Mouse (Mus musculus): ENCODE data around the gene 1600015I10Rik. TPM values are rescaled to one million over a fixed set of nuclear protein-coding genes. Genes with fewer than 3 reads are reported as not detected.
A peak's percentile ranks its signal among the peaks of the same experiment; 100 is the strongest.
"Not testable (repeated sequence)": the region's sequence is repeated elsewhere in the genome, so short reads cannot be mapped to it uniquely, and the experiment has no call there.

Gene 1600015I10Rik
- polyA plus RNA-seq (2015; fragmentation: Nextera tagmentation; extraction: Ambion mirVana) = not detected in 2 replicates

- no peak within 1 kb of the TSS for H3K27ac ChIP-seq (ENCODE audit: low read depth)
- ATAC-seq (no peak), DNase-seq (no peak)
- H3K4me3 ChIP-seq (ENCODE audit: low read depth, low read length) = no peak within 1 kb of the TSS
- H3K4me1 ChIP-seq (ENCODE audit: insufficient read depth) = no peaks in the 10 kb centered on the region
- no peaks in the 10 kb centered on the region for H3K9me3 ChIP-seq (ENCODE audit: low read length)
- H3K4me2 ChIP-seq (ENCODE audit: low read depth, low read length) = no peak within 1 kb of the TSS
- H3K36me3 ChIP-seq (replicated peaks; ENCODE audit: insufficient read depth, low read length) = no peaks in the 10 kb centered on the region
- 70% methylated on average over 5 of the region's 5 CpGs for WGBS (ENCODE audit: insufficient replicate concordance)
- H3K9ac ChIP-seq (replicated peaks) = no peak within 1 kb of the TSS
- TF ChIP-seq CTCF (IDR thresholded peaks at IDR 0.05; ENCODE audit: low read depth) (no peak), EP300 (IDR thresholded peaks at IDR 0.05; ENCODE audit: low read depth) (no peak)
- no peaks in the 10 kb centered on the region for H3K27me3 ChIP-seq (ENCODE audit: insufficient read depth, low read length)
These were observed at the start of gene 1600015I10Rik for GRCm38 (mm10) chr6:48929595-48929994. 1600015I10Rik (plus strand) TSS chr6:48929895.

- ATAC-seq = no peak
- no peak overlapping the region for H3K27ac ChIP-seq (ENCODE audit: low read depth)
- H3K9ac ChIP-seq (replicated peaks) = no peak overlapping the region
- H3K4me3 ChIP-seq (ENCODE audit: low read depth, low read length) = no peak overlapping the region
- H3K4me2 ChIP-seq (ENCODE audit: low read depth, low read length) = no peak overlapping the region
- H3K4me1 ChIP-seq (ENCODE audit: insufficient read depth) = peaks cover 7% of the 10 kb centered on the region; the same call in 1 of the 2 replicates
- peak; percentile 7 for DNase-seq
- H3K36me3 ChIP-seq (replicated peaks; ENCODE audit: insufficient read depth, low read length) = no peaks in the 10 kb centered on the region
- no peak for TF ChIP-seq CTCF (IDR thresholded peaks at IDR 0.05; ENCODE audit: low read depth)
- TF ChIP-seq EP300 (IDR thresholded peaks at IDR 0.05; ENCODE audit: low read depth) = no peak
- H3K9me3 ChIP-seq (ENCODE audit: low read length) = no peaks in the 10 kb centered on the region
- no peaks in the 10 kb centered on the region for H3K27me3 ChIP-seq (ENCODE audit: insufficient read depth, low read length)
- 19% methylated on average over 4 of the region's 4 CpGs for WGBS (ENCODE audit: insufficient replicate concordance)
These were observed 35.5 kb upstream of the 1600015I10Rik start for GRCm38 (mm10) chr6:48894203-48894602.

GRCm38 (mm10) chr6:48894938-48895818 lies 34.5 kb upstream of the 1600015I10Rik start:
- H3K27ac ChIP-seq (ENCODE audit: low read depth) = no peak overlapping the region
- ATAC-seq (no peak), DNase-seq (no peak)
- H3K4me3 ChIP-seq (ENCODE audit: low read depth, low read length) = no peak overlapping the region
- TF ChIP-seq EP300 (IDR thresholded peaks at IDR 0.05; ENCODE audit: low read depth) = no peak
- TF ChIP-seq CTCF (IDR thresholded peaks at IDR 0.05; ENCODE audit: low read depth) = no peak
- no peaks in the 10 kb centered on the region for H3K27me3 ChIP-seq (ENCODE audit: insufficient read depth, low read length)
- no peaks in the 10 kb centered on the region for H3K36me3 ChIP-seq (replicated peaks; ENCODE audit: insufficient read depth, low read length)
- H3K9ac ChIP-seq (replicated peaks) = no peak overlapping the region
- 74% methylated on average over 8 of the region's 8 CpGs for WGBS (ENCODE audit: insufficient replicate concordance)
- no peaks in the 10 kb centered on the region for H3K9me3 ChIP-seq (ENCODE audit: low read length)
- H3K4me2 ChIP-seq (ENCODE audit: low read depth, low read length) = no peak overlapping the region
- peaks cover 7% of the 10 kb centered on the region; the same call in 1 of the 2 replicates for H3K4me1 ChIP-seq (ENCODE audit: insufficient read depth)

GRCm38 (mm10) chr6:48895941-48896340 lies 33.8 kb upstream of the 1600015I10Rik start:
- no peak overlapping the region for H3K27ac ChIP-seq (ENCODE audit: low read depth)
- no peak for ATAC-seq
- H3K27me3 ChIP-seq (ENCODE audit: insufficient read depth, low read length) = no peaks in the 10 kb centered on the region
- no peaks in the 10 kb centered on the region for H3K9me3 ChIP-seq (ENCODE audit: low read length)
- no peak overlapping the region for H3K4me2 ChIP-seq (ENCODE audit: low read depth, low read length)
- no peak overlapping the region for H3K9ac ChIP-seq (replicated peaks)
- no peak overlapping the region for H3K4me3 ChIP-seq (ENCODE audit: low read depth, low read length)
- H3K36me3 ChIP-seq (replicated peaks; ENCODE audit: insufficient read depth, low read length) = no peaks in the 10 kb centered on the region
- peaks cover 7% of the 10 kb centered on the region; the same call in 1 of the 2 replicates for H3K4me1 ChIP-seq (ENCODE audit: insufficient read depth)
- TF ChIP-seq CTCF (IDR thresholded peaks at IDR 0.05; ENCODE audit: low read depth) (no peak), EP300 (IDR thresholded peaks at IDR 0.05; ENCODE audit: low read depth) (no peak)
- no peak for DNase-seq
- 77% methylated on average over 5 of the region's 5 CpGs for WGBS (ENCODE audit: insufficient replicate concordance)

GRCm38 (mm10) chr6:48896956-48897355 lies 32.7 kb upstream of the 1600015I10Rik start:
- no peaks in the 10 kb centered on the region for H3K36me3 ChIP-seq (replicated peaks; ENCODE audit: insufficient read depth, low read length)

GRCm38 (mm10) chr6:48901316-48901715 lies 28.4 kb upstream of the 1600015I10Rik start:
- H3K4me3 ChIP-seq (ENCODE audit: low read depth, low read length); H3K36me3 ChIP-seq (replicated peaks; ENCODE audit: insufficient read depth, low read length); H3K9me3 ChIP-seq (ENCODE audit: low read length); H3K27me3 ChIP-seq (ENCODE audit: insufficient read depth, low read length); H3K27ac ChIP-seq (ENCODE audit: low read depth); H3K4me2 ChIP-seq (ENCODE audit: low read depth, low read length); H3K4me1 ChIP-seq (ENCODE audit: insufficient read depth); DNase-seq; H3K9ac ChIP-seq (replicated peaks): not testable (repeated sequence)
- 72% methylated on average over 11 of the region's 11 CpGs for WGBS (ENCODE audit: insufficient replicate concordance)
- ATAC-seq = peak; percentile 29; the same call in 1 of the 2 replicates

More at GRCm38 (mm10) chr6:48896956-48897355, 32.7 kb upstream of the 1600015I10Rik start:
- peaks cover 7% of the 10 kb centered on the region; the same call in 1 of the 2 replicates for H3K4me1 ChIP-seq (ENCODE audit: insufficient read depth)
- TF ChIP-seq CTCF (IDR thresholded peaks at IDR 0.05; ENCODE audit: low read depth) = no peak
- H3K4me2 ChIP-seq (ENCODE audit: low read depth, low read length) = no peak overlapping the region
- H3K4me3 ChIP-seq (ENCODE audit: low read depth, low read length) = no peak overlapping the region
- H3K9ac ChIP-seq (replicated peaks) = no peak overlapping the region
- ATAC-seq = no peak
- DNase-seq = no peak
- H3K27ac ChIP-seq (ENCODE audit: low read depth) = no peak overlapping the region
- no peaks in the 10 kb centered on the region for H3K9me3 ChIP-seq (ENCODE audit: low read length)
- H3K27me3 ChIP-seq (ENCODE audit: insufficient read depth, low read length) = no peaks in the 10 kb centered on the region
- WGBS (ENCODE audit: insufficient replicate concordance) = 78% methylated on average over 5 of the region's 5 CpGs

All from liver, postnatal 0 days (tissue).